9 mouse cellular contexts compared by ENCODE assay signal in genomic region chr5:98168356-98169285, GRCm38 (mm10). TPM values are rescaled to one million over a fixed set of nuclear protein-coding genes. Genes with fewer than 3 reads are reported as not detected.
DNase-seq lines count a peak whose midpoint lies in the region; ATAC-seq and TF ChIP-seq lines count a peak whose summit lies in the region.
"Had no signal": no experiment of that assay in that cellular context is flagged by ENCODE, and none has a peak within 500 bp of the region (broad histone marks: within the 10 kb centered on the region; RNA-seq: fewer than 3 reads in every experiment).

No protein-coding gene starts in this region.

- H3K4me3 ChIP-seq in embryonic fibroblast, embryonic 13.5 days (ENCODE audit: insufficient read depth, low read length), result peak overlapping the region; percentile 36
- H3K4me3 ChIP-seq in intestine, postnatal 0 days (ENCODE audit: low read depth, low read length), result peak overlapping the region; percentile 49
- H3K4me3 ChIP-seq: erythroblast, embryonic 14.5 days had no signal

- no peaks in the 10 kb centered on the region for H3K9me3 ChIP-seq in intestine, postnatal 0 days (ENCODE audit: control insufficient read depth)

- H3K27ac ChIP-seq in embryonic fibroblast, embryonic 13.5 days (ENCODE audit: insufficient read depth, low read length), result no peak overlapping the region
- no peak overlapping the region for H3K27ac ChIP-seq in intestine, postnatal 0 days (ENCODE audit: low read depth, low read length)

- H3K4me1 ChIP-seq in embryonic fibroblast, embryonic 13.5 days (ENCODE audit: control insufficient read depth, insufficient read depth, low read length), result no peaks in the 10 kb centered on the region
- no peaks in the 10 kb centered on the region; the same call in 1 of the 2 replicates for H3K4me1 ChIP-seq in intestine, postnatal 0 days (replicated peaks; ENCODE audit: control insufficient read depth, insufficient read depth, low read length)

- no peak for TF ChIP-seq CTCF in embryonic fibroblast, embryonic 13.5 days (IDR thresholded peaks at IDR 0.05; ENCODE audit: borderline replicate concordance, insufficient read depth, low read length)
- TF ChIP-seq CTCF in intestine, postnatal 0 days (IDR thresholded peaks at IDR 0.05; ENCODE audit: low read depth), result no peak

- peak; percentile 85 to 90 for DNase-seq in cerebellum, postnatal 10 days
- no peak for DNase-seq in cerebellum, adult 9-10 months
- peak; percentile 19 to 31 for DNase-seq in B cell, adult 2 months
- DNase-seq in retina, embryonic 14.5 days (ENCODE audit: low spot score), result peak; percentile 44
- no peak for DNase-seq in spleen, postnatal 4 days (ENCODE audit: low spot score in 2 of 2)
- DNase-seq in thymus, postnatal 36 days, result no peak

- WGBS in intestine, postnatal 0 days, result 2% methylated on average over 37 of the region's 37 CpGs

- H3K27me3 ChIP-seq in intestine, postnatal 0 days (replicated peaks; ENCODE audit: control insufficient read depth, insufficient read depth, low read length), result peaks cover 84% of the 10 kb centered on the region

- no peaks in the 10 kb centered on the region for H3K36me3 ChIP-seq in intestine, postnatal 0 days (ENCODE audit: control insufficient read depth, insufficient read depth)

- ATAC-seq in intestine, postnatal 0 days, result no peak

- H3K9ac ChIP-seq in intestine, postnatal 0 days (ENCODE audit: low read depth, low read length), result no peak overlapping the region

- H3K4me2 ChIP-seq in intestine, postnatal 0 days (replicated peaks; ENCODE audit: low read depth), result peak overlapping the region; percentile 80

- 0 out of 2 replicates have a peak, but pooled peaks have one; percentile 24 for TF ChIP-seq POLR2A in embryonic fibroblast, embryonic 13.5 days (IDR thresholded peaks at IDR 0.05; ENCODE audit: low read depth, low read length)

RNA-seq across cellular contexts. Expression of gene Prdm8, which starts 1.6 kb away (rescaled TPM):
- 0.25 TPM in 1 of 2 replicates, not detected in the other for polyA plus RNA-seq in embryonic fibroblast, embryonic 13.5 days (2011; ENCODE audit: insufficient read length, low read depth, missing spikeins)
- polyA plus RNA-seq in intestine, postnatal 0 days (2015; fragmentation: Nextera tagmentation; extraction: Ambion mirVana), result 0.05 TPM in 1 of 2 replicates, not detected in the other

Comparison
In these comparisons a context has a peak if more than half of its experiments do, and no peak if none do; other contexts are left out.
1. DNase-seq: peak in cerebellum, postnatal 10 days (2 of 2), B cell, adult 2 months (2 of 2) and retina, embryonic 14.5 days (single experiment); none in cerebellum, adult 9-10 months (single experiment), spleen, postnatal 4 days (0 of 2) and thymus, postnatal 36 days (0 of 2).